Mouse (Mus musculus): ENCODE measurements at regions not wholly inside any gene's neighbourhood (a gene's known extent, or its start where the extent isn't known, plus 50 kb on each side); places are given as distances from the start of the nearest gene placed in this dataset.
"Not testable (repeated sequence)": the region's sequence is repeated elsewhere in the genome, so short reads cannot be mapped to it uniquely, and the experiment has no call there.

DNA sequence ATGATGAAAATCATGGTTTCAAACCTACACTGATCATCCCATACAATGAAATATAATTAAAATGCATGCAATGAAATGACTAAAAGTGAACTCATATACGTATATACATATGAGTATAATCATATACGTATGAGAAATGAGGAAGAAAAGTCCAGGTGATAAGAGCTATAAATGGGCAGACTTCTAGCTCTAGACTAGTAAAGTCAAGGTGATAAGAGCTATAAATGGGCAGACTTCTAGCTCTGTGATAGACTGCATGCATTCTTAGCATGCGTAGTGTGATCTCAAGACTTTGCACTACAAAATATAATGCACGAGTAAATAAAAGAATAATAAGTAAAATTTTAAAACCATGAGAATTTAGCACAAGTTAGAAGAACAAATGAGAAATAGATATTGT lies 606.2 kb upstream of the Gpc5 start:
- H3K4me1 ChIP-seq (ENCODE audit: control insufficient read depth, insufficient read depth, low read length) = no peaks in the 10 kb centered on the region
- no peak overlapping the region for H3K4me3 ChIP-seq (ENCODE audit: insufficient read depth, low read length)
- no peak overlapping the region for H3K27ac ChIP-seq (ENCODE audit: insufficient read depth, low read length)
- no peak for TF ChIP-seq CTCF (IDR thresholded peaks at IDR 0.05; ENCODE audit: borderline replicate concordance, insufficient read depth, low read length)
- no peak for TF ChIP-seq POLR2A (IDR thresholded peaks at IDR 0.05; ENCODE audit: low read depth, low read length)

DNA sequence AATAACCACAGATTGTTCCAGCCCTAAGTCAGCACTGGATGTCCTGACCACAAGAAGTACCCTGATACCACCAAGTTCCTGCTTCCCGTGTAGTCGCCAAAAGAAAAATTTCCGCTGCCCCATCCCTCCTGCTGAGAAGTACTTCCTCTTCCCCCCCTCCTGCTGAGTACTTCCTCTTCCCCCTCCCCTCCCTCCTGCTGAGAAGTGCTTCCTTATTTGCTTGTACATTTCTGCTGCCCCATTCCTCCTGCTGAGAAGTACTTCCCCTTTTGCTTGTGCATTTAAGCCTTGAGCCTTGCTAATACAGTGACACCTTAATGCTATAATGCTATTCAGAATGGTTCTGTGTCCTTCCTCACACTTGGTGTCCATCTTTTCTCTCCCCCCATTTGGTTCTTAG lies 598.6 kb upstream of the Gpc5 start:
- not testable (repeated sequence) for H3K27ac ChIP-seq (ENCODE audit: insufficient read depth, low read length); H3K4me3 ChIP-seq (ENCODE audit: insufficient read depth, low read length); H3K4me1 ChIP-seq (ENCODE audit: control insufficient read depth, insufficient read depth, low read length)

DNA sequence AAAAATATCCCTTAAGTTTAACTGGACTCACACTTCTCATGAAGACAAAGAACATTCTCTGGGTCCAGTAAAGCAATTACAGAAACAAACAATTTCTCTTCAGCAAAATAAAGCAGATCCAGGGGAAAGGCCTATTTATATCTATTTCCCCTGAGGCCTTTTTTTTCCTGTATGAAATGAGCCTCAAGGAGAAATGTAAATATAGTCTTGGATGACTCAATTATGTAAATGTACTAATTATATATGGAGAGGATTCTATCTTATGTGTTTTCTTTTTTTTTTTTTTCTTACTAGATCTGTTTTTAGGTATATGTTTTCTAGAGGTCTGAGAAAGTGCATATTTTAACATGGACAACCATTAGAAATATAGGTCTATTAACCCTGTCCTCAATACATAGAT lies 587.0 kb upstream of the Gpc5 start:
- no peak overlapping the region for H3K4me3 ChIP-seq (ENCODE audit: insufficient read depth, low read length)
- TF ChIP-seq POLR2A (IDR thresholded peaks at IDR 0.05; ENCODE audit: low read depth, low read length) (no peak), CTCF (IDR thresholded peaks at IDR 0.05; ENCODE audit: borderline replicate concordance, insufficient read depth, low read length) (no peak)

DNA sequence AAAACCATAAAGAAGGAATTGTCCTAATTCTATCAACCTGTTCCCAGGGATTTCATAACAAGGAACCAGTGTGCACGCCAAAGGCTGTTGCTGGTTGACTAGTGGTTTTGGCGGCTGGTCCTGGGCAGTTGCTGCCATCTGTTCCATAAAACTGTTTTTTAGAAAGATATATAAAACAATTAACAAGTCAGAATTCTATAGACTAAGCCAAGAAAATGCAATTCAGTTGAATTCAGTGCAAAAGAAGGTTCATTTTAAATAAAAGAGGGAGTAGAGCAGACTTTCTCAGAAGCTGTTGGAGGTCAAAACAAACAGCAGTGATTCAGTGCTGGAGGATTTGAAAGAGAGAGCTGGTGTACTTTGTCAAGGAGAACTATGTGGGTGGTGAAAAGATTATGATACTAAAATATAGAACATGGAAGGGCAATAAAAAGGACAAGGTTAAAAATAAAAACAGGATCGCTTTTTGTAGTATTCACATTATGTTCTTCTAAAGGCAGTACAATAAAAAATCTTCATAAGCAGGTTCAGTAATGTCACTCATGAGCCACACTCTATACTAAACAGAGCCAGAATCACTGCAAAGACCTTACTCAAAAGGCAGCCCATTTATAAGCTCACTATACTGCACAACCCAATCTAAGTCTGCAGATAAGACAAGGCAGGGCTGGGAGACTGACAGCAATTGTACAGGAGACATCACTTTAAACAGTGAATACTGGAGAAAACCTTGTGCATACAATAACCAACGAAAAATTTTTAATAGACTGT lies 543.9 kb upstream of the Gpc5 start:
- TF ChIP-seq POLR2A (IDR thresholded peaks at IDR 0.05; ENCODE audit: low read depth, low read length) (no peak), CTCF (IDR thresholded peaks at IDR 0.05; ENCODE audit: borderline replicate concordance, insufficient read depth, low read length) (no peak)
- no peak overlapping the region for H3K4me3 ChIP-seq (ENCODE audit: insufficient read depth, low read length)
- H3K27ac ChIP-seq (ENCODE audit: insufficient read depth, low read length) = no peak overlapping the region
- H3K4me1 ChIP-seq (ENCODE audit: control insufficient read depth, insufficient read depth, low read length) = no peaks in the 10 kb centered on the region

More for the DNA sequence above, 587.0 kb upstream of the Gpc5 start:
- Histone ChIP-seq H3K4me1 (ENCODE audit: control insufficient read depth, insufficient read depth, low read length) (no peaks in the 10 kb centered on the region), H3K27ac (ENCODE audit: insufficient read depth, low read length) (no peak overlapping the region)

DNA sequence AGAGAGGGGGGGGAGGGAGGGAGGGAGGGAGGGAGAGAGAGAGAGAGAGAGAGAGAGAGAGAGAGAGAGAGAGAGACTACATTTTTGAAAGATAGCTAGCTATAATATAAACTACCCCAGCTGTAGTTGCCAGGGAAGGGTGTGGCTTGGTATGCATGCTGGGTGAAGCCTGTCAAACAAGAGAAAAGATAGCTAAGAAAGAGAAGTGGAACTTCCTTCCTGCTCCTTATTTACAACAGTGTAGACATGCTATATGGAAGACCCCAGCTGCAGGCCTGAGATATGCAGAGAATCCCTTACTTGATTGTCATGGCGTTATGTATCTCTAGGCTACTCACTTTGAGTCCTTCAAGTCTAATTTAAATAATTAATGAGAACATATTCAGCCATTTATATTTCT lies 542.9 kb upstream of the Gpc5 start:
- no peak overlapping the region for H3K27ac ChIP-seq (ENCODE audit: insufficient read depth, low read length)
- TF ChIP-seq POLR2A (IDR thresholded peaks at IDR 0.05; ENCODE audit: low read depth, low read length) (no peak), CTCF (IDR thresholded peaks at IDR 0.05; ENCODE audit: borderline replicate concordance, insufficient read depth, low read length) (no peak)
- no peaks in the 10 kb centered on the region for H3K4me1 ChIP-seq (ENCODE audit: control insufficient read depth, insufficient read depth, low read length)
- no peak overlapping the region for H3K4me3 ChIP-seq (ENCODE audit: insufficient read depth, low read length)

DNA sequence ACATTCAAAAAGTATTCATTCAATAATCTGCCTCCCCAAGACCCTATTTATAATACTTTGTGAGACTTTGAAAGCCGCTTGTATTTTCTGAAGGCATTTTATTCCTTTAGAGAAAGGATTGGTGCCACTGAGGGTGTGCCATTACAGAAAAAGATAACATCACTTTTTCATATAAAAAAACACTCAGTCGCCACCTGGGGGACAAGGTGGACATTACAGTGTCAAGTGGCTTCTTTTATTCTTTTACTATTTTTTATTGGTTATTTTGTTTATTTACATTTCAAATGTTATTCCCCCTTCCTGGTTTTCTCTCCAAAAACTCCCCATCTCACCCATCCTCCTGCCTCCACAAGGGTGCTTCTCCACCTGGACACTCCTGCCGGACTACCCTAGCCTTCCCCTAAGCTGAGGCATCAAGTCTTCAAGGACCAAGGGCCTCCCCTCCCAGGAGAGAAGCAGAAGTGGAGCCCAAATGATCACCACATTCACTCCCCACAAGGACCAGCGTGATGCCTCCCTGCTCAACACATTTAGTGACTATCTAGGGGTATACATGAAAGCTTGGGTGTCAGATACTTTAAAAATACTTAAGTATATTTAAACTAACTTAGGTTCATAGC lies 525.5 kb upstream of the Gpc5 start:
- Histone ChIP-seq H3K27ac (ENCODE audit: insufficient read depth, low read length) (no peak overlapping the region), H3K4me1 (ENCODE audit: control insufficient read depth, insufficient read depth, low read length) (no peaks in the 10 kb centered on the region), H3K4me3 (ENCODE audit: insufficient read depth, low read length) (no peak overlapping the region)
- no peak for TF ChIP-seq CTCF (IDR thresholded peaks at IDR 0.05; ENCODE audit: borderline replicate concordance, insufficient read depth, low read length)
- no peak for TF ChIP-seq POLR2A (IDR thresholded peaks at IDR 0.05; ENCODE audit: low read depth, low read length)

DNA sequence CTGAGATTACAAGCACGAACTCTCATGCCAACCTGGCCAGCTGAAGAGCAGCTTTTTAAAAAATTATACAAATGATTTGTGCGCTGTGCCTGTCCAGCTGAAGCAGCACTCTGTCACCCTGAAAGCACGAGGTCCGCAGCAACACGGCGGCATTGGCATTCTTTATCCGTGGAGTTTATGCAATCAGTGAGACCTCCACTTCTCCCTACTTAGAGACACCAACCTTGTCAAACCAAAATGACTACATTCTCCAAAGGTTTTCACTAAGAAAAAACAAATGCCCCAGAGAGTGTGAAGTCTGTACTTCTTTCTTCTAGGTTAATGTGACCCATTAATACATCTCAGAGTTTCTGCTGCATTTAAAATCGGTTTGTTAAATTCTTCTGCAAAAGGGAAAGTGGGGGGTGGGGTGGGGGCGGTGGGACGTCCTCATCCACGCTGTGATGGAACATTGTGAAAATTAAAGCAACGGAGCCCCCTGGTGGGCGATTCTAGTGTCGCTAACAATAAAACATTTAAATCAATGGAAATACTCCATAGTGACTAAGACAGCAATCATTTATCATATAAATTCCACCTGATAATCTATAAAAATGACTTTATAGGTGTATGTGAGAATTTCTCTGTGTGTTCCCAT lies 524.2 kb upstream of the Gpc5 start:
- H3K4me1 ChIP-seq (ENCODE audit: control insufficient read depth, insufficient read depth, low read length) = no peaks in the 10 kb centered on the region
- TF ChIP-seq POLR2A (IDR thresholded peaks at IDR 0.05; ENCODE audit: low read depth, low read length) (no peak), CTCF (IDR thresholded peaks at IDR 0.05; ENCODE audit: borderline replicate concordance, insufficient read depth, low read length) (no peak)
- no peak overlapping the region for H3K27ac ChIP-seq (ENCODE audit: insufficient read depth, low read length)
- H3K4me3 ChIP-seq (ENCODE audit: insufficient read depth, low read length) = no peak overlapping the region

DNA sequence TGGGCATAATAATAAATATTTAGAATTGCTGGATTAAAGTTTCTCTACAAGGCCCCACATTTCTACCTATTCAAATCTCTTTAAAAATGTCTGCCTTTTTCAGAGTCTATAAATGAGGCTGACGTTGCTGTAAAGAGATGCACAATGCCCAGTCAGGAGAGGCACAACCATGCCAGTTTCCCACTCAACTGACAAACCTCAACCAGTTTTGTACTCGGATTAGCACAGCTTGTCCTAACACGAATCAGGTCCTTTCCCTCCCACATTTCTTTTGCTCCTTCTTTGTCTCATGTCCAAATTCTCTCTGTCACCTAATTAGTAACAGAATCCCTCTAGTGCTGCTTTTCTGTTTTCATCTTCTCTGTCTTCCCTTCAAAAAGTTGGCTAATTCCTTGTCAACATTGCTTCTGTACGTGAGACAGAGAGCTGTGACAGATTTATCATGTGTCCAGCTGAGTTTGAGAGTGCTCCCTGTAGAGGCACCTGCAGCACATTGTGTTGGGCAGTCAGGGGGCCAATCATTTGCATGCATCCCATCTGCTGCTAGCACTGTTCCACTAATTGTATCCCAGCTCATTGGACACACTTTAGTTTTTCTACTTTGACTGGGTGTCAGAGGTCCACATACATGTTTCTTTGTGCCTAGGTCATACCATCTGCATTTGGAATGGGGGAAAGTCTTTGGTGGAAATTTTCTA lies 504.5 kb upstream of the Gpc5 start:
- no peak for TF ChIP-seq POLR2A (IDR thresholded peaks at IDR 0.05; ENCODE audit: low read depth, low read length)
- no peak for TF ChIP-seq CTCF (IDR thresholded peaks at IDR 0.05; ENCODE audit: borderline replicate concordance, insufficient read depth, low read length)
- Histone ChIP-seq H3K27ac (ENCODE audit: insufficient read depth, low read length) (no peak overlapping the region), H3K4me3 (ENCODE audit: insufficient read depth, low read length) (no peak overlapping the region), H3K4me1 (ENCODE audit: control insufficient read depth, insufficient read depth, low read length) (no peaks in the 10 kb centered on the region)

DNA sequence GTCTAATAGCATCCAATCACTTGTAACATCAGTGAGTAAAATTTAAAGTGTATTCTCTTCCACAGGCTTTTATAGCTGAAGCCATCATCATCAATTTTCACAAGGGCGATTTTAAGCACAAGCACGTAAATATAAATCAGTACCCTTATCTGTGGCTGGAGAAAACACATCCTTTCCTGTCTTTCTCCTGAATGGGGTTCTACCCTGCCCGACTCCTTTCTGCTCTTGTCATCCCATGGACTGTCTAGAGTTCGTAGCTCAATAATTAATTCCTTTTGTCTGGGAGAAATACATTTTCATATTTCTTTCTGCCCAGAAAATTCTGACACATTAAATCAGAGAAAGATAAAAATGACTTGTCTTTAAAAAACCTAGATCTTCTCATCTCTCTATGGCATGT lies 482.7 kb upstream of the Gpc5 start:
- no peak for TF ChIP-seq POLR2A (IDR thresholded peaks at IDR 0.05; ENCODE audit: low read depth, low read length)
- TF ChIP-seq CTCF (IDR thresholded peaks at IDR 0.05; ENCODE audit: borderline replicate concordance, insufficient read depth, low read length) = no peak
- Histone ChIP-seq H3K27ac (ENCODE audit: insufficient read depth, low read length) (no peak overlapping the region), H3K4me1 (ENCODE audit: control insufficient read depth, insufficient read depth, low read length) (no peaks in the 10 kb centered on the region), H3K4me3 (ENCODE audit: insufficient read depth, low read length) (no peak overlapping the region)

DNA sequence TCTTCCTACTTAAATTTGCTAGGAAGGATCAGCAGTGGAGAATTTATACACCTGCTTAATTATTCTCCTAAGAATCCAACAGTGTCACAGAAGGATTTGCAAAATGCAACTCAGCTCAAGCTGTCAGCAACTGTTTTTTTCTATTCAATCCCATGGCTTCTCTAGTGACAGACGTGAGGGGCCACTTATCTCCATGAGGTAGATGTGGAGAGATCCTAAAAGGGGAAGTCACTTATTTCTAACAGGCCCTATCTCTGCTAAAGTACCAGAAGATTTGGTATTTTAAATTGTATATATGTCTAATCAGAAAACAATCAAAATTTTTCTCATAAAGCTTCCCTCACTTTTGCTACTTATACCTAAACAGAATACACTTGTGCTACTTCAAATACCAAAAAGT lies 479.6 kb upstream of the Gpc5 start:
- TF ChIP-seq POLR2A (IDR thresholded peaks at IDR 0.05; ENCODE audit: low read depth, low read length) (no peak), CTCF (IDR thresholded peaks at IDR 0.05; ENCODE audit: borderline replicate concordance, insufficient read depth, low read length) (no peak)
- Histone ChIP-seq H3K4me3 (ENCODE audit: insufficient read depth, low read length) (no peak overlapping the region), H3K27ac (ENCODE audit: insufficient read depth, low read length) (no peak overlapping the region), H3K4me1 (ENCODE audit: control insufficient read depth, insufficient read depth, low read length) (no peaks in the 10 kb centered on the region)
